Mouse (Mus musculus): ENCODE results near the gene Dusp23.

Dusp23 gene

DNA sequence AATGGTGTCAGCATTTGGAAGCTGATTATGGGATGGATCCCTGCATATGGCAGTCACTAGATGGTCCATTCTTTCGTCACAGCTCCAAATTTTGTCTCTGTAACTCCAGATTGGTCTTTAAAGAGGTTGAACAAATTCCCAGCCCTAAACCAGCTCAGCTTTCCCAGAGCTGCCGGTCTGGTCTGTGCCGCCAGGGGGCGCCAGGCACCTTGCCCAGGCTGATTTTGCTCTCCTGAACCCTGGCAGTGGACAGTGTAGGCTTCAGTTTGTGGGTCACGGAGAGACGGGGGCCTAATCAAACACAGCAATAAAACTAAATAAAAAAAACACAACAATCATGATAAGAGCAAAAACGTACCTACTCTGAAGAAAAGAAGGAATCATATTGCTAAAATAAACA is 13.5 kb downstream of the Dusp23 start:
- DNase-seq = peak; percentile 38

DNA sequence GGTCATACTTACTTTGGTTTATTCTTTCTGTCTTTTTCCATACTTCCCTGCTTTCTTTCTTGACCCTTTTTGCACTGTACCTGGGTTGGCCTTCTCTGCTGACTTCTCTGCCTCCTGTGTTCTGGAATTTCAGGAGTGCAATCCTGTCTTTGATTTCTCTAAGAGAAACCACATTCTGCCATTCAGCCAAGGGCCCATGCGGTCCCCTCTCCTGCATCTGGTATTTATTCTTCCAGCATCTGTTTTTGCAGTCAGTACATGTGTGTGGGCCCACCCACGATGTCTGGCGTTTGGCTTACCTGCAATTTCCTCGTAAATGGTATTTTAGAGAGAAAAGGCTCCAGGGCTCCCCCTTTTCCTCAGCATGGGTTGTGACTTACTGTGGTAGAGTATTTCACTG is 14.6 kb downstream of the Dusp23 start:
- no peak for DNase-seq

DNA sequence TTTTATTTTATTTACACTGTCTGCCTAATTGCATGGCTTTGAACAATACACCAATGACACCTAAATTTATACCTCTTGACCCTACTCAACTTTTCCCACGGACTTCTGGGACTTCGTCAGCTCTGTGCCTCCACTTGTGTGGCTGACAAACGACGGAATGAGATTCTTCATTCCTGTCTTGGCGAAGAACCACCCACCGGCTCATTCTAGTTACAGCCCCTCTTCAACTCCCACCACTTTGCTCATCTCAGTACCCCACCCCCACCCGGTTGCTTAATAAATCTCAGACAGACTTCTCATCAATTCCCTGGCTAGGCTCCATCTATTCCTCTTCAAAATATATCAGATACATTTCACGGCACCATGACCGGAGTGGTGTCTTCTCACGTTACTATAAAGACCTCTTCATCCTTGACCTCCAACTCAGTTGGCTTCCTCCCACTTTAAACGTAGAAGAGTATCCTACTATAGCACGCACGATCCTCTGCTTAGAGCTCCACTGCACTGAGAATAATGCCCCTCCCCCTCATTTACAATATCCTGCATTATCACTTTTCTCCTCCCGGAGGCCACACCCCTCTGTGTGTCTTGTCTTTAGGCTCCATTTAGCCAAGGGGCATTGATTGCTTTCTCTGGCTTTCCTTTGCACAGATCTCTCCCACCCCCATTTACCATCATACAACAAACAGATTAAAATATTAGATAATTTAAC is 15.2 kb downstream of the Dusp23 start:
- DNase-seq = no peak

DNA sequence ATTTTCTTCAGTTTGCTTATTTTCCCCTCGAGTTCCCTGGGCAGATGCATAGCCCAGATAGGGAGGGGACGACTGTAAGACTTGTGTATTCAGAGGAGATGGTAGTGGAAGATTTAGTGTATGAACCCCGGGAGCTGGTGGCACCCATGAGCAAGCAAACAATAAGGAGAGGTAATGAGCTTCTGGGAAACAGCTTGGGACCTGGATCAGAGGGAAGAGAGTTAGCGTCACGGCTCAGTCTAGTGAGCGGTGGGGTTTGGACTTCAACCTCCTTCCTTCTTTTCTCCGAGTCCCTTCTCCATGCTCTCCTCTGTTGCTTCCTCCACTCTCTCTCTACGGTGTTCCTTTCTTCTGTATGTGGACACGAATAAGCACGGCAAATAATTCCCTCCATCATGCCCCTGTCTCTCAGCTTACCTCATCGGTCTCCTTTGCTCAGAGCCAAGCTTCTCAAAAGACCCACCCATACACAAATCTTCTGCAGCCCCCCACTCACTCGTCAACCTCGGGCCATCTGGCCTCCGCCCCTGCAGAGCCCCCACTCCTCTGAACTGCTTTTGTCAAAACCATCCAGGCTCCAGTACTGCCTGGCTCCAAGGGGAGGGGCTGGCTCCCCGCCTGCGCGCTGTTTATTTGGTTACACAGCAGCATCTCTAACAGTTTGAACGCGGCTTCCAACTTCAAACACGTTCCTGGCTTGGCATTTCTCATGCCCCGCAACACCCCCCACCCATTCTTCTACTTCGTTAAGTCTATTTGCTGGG is 16.0 kb downstream of the Dusp23 start:
- no peak for DNase-seq

DNA sequence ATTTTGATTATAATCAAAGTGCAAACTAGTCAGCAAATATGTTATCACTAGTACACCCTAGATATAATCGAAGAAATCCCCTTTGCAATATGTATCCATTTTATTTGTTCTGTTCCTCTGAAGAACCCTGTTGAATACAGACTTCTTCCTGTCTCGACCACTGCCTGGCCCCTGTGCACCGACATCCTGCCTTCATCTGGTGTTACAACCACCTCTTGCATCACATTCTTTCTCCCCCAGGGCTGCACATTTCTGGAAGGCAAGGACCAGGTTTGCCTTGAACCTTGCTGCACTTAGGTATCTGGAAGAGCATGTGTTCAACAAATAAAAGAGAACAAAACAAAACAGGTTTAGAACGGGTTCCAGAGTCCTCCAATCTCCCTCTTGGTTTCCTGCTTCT is 17.4 kb downstream of the Dusp23 start:
- no peak for DNase-seq

DNA sequence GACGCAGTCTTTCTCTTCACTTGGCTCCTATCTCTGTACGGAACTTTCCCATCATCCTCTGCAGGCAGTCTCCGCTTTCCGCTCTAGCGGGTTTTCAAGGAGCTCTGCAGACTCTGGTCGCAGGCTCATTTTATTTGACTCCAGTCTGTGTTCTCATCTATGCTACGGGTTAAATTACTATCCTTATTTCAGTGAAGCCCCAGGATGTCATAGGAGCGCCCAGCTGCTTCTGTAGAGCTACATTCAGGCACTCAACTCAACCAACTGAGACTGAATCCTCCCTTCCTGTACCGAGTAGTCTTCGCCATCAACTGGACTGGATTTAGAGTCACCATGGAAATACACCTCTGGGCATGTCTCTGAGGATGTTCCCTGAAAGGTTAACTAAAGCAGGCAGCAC is 18.1 kb downstream of the Dusp23 start:
- no peak for DNase-seq

DNA sequence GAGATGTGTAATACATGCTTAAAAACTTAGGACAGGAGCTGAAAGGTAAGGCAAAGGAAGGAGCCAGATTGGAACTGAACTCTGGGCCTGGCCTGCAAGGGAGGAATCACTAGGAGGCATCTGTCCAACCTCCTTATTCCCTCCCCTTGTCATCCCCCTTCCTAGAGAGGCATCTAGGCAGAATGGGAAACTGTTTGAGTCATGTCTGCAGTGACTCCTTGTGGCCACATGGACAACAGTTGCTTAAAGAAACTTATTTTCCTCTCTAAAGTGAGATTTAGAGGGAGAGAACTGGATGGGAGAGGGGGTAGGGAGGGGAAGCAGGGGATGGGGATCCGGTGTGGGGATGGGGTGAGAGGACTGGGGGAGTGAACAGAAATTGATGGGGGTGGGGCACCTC is 20.0 kb downstream of the Dusp23 start:
- DNase-seq = no peak

DNA sequence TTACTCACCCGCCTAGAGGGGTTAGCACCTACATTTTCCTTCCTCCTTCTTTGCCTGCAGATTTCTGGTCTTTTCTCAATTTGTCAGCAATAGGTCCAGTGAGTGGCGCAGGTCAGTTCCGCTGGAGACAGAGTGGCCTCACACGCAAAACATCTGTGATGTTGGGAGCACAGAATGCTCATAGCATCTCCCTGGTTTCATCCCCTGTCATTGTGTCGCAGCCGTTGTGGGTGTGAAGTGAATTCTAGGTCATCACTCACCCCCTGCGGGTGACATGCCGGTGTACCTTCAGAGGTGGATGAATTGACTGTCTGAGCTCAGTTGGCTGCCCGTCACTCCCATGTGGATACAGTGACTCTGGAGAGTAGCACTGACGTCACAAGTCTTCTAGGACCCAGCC is 21.5 kb downstream of the Dusp23 start:
- DNase-seq = no peak

DNA sequence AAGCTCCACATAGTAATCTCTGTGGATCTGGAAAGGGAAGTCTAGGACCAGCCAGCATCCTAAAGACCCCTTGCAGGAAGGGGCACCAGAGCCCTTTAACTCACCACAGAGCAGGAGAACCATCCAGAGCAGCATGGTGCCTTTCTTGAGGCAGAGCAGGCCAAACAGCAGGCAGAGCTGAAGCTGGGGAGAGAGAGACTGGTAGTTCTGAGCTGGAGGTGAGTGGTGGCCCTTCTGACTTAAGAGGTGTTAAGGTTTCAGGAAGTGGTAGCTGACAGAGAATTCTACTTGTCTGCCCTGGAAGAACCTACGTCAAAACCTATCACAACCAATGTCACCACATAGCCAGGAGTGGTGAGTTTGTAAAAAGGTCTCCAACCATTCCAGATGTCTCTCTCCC is 30.4 kb downstream of the Dusp23 start, which contains the start of gene Fcrl6:
Gene Fcrl6 (minus strand): TSS at position 226 of the 400 bp plus-strand sequence.
- DNase-seq = no peak

DNA sequence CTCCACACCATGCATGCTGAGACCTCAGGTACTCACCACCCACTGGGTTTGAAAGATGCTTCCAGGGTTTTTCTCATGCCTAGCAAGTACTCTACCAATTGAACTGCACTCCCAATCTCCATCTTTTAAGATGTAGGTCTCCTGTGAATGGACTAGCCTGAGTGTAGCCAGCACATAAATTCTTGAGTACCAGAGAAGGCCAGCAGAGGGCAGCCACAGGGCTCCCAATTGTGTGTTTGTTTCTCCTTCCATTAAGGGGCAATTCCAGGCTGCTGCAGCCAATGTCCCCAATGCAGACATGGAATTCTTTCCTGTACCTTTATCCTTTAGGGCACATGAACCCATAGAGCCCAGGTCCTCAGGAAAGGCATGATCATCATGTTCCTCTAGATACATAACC is 38.3 kb downstream of the Dusp23 start:
- peak; percentile 20 for DNase-seq

DNA sequence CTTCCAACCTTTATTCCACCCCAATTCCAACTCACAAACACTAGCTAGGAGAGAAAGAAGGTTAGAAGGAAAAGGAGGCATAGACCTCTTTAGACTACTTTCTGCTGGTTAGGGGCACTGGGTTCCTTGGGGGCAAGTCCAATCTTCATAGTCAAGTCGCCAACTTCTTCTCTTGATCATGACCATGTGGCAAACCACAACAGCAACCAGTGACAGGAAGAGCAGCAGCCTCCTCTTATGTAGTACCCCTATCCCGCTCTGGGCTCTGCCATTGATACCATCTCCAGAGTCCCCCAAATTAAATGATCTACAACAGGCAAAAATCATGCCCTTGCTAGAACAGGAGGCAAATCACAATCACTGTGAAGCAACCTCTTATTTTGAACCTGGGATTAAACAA is 38.8 kb downstream of the Dusp23 start:
- DNase-seq = no peak

DNA sequence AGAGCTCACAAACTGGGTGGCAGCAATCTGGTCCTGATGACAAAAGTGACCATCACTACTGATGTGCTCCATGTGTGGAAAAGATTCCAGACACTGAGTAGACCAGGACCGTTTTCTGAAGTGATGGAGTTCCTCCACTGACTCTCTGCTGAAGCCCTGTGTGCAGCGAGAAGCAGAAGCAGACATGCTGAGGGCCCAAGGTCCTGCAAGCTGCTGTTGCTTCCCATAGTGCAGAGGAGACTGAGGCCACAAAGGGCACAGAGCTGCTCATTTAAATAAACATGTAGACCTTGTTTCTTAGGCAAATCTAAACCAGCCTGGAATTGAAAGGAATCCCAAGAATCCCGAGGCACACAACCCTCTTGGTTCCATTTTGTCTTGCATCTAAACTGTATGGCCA is 39.4 kb downstream of the Dusp23 start:
- no peak for DNase-seq

DNA sequence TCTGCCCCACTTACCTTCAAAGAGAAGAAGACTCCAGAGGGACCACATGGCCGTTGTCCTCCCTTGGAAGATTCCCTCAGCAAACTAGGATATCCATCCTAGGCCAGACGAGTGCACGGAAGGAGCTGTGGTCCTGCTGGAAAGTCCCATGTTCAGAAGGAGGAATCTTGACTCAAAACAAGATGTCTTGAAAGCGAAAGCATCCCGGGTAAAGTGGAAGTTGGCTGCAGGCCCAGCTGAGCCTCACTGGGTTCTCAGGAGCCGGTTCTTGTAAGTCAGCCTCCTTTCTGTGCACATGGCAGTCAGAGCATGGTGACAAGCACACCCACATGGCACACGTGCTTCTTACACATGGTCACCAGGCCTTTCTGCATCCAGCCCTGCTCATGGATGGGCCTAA is 42.4 kb downstream of the Dusp23 start, which contains the start of gene Slamf8:
Gene Slamf8 (minus strand): TSS at position 184 of the 400 bp plus-strand sequence.
- DNase-seq = no peak

DNA sequence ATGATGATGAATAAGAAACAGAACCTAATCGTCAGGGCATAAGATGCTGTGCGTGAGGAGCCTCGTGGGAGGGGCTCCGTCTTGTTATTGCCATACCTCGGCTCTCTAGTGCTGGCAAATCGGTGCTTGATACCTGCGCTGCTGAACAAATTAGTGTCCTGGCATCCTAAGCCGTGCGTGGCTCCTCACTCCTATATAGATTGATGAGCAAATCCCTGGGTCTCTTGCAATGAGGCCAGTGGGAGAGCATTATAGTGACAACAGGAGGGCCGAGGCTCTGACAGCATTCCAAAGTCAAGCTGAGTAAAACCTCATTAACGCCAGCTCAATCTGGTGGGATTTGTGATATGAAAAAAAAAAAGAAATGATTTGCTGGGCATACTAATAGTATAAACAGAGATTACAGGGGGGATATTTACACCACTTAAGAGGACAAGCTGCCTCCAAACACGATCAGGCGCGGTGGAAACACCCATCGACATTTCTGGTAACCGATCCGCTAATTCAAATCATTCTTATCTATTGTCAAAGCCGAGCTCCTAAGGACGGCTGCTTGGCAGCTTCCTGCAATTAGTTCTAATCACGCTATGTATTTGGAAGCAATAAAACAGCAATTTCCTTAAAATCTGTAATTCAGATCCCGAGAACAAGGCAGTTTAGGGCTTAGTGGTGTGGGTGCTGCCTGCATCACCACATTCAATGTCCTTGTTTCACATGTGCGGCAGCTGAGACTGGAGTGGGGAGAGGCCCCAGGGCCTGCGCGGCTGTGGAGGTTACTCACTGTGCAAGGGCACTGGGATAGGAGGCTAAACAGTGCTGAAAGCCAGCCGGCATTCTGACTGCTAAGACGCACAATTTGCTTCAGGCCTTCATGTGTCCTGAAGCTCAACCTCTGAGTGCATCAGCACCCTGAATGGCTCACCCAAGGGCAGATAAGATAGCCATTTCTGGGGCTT is 46.9 kb downstream of the Dusp23 start:
- DNase-seq = no peak

DNA sequence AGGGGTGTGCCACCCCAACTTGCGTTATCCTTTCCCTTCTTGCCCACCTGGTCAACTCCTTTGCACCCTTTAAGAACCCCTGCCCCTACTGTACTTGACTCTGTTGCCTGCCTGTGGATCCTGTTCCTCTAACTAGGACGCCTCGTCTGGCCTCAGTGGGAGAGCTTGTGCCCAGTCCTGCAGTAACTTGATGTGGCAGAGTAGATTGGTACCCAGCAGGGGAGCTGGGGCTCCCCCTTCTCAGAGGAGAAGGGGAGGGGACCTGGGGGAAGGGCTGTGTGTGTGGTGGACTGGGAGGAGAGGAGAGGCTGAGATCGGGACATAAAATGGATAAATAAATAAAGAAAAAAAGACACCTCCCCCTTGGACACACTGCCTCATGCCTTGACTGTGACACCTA is 47.7 kb downstream of the Dusp23 start:
- no peak for DNase-seq

DNA sequence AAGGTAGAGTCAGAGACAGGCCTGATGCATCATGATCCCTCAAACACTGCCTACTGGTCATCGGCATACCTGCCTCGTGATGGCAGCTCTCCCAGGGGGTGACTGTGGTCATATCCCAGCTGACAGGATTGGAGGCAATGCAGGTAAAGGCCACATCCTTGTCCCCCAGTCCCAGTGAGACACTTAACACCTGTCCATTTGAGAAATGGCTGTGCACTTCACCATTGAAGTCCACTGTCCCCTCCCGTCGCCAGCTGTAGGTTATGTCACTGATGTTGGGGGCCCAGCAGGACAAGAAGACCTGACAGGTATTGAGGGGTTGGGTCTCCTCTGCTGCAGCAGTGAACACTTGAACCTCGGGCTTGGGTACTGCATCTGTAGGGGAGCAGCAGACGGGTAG is 48.5 kb downstream of the Dusp23 start:
- no peak for DNase-seq

DNA sequence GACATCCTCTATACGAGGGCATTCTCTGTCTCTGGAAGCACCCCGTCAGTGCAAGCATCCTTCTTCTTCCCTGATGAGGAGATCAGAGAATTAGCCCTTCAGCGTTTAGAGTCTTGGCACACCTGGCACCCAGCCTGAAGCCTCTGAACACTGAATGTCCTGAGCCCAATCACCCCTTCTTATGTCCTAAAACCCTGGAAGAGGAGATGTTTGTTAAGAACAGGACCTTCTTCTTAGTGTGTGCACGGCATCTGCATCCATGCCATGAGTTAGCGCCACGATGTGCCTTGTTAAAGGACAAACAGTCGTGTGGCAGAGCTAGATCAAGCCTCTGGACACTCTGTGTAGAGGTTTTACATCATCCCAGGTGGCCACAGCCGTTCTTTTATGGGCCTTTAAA is 50.3 kb downstream of the Dusp23 start:
- no peak for DNase-seq

Measured in right cerebral cortex, adult 18-20 months (tissue).